Mouse (Mus musculus): ENCODE data around the gene Rsph3b. TPM values are rescaled to one million over a fixed set of nuclear protein-coding genes. Genes with fewer than 3 reads are reported as not detected.

Gene Rsph3b
- 46.7 and 48.1 TPM in 2 replicates for polyA plus RNA-seq (2015; fragmentation: Nextera tagmentation; extraction: Ambion mirVana)

GRCm38 (mm10) chr17:6947984-6948768 is at the start of gene Rsph3b:
Gene Rsph3b (minus strand): TSS chr17:6948682.

GRCm38 (mm10) chr17:6978287-6979248 is 30.1 kb upstream of the Rsph3b start, which contains the start of gene Gm49721:
Gene Gm49721 (plus strand): TSS chr17:6978904.

GRCm38 (mm10) chr17:6970334-6970733 is 21.9 kb upstream of the Rsph3b start, which contains the start of gene Rnaset2b:
Gene Rnaset2b (plus strand): TSS chr17:6970634.

GRCm38 (mm10) chr17:6960776-6961175 is 12.3 kb upstream of the Rsph3b start, which contains the start of gene Tagap1:
Gene Tagap1 (minus strand): TSS chr17:6961156.

Small RNAs within 50 kb of the gene (microRNA-seq; reads per million reads assigned to microRNA genes)
- gene Mir692-1, result 0 reads per million in 2 experiments

Other genes with a start within 250 kb of the Rsph3b start
- gene Ezr, start 165.9 kb downstream of the Rsph3b start, polyA plus RNA-seq (2015; fragmentation: Nextera tagmentation; extraction: Ambion mirVana), result 7.9 and 13.1 TPM in 2 replicates
- 20.8 and 22.7 TPM in 2 replicates for gene Tagap1, start 12.5 kb upstream of the Rsph3b start, polyA plus RNA-seq (2015; fragmentation: Nextera tagmentation; extraction: Ambion mirVana)
- gene Rnaset2b, start 22.0 kb upstream of the Rsph3b start, polyA plus RNA-seq (2015; fragmentation: Nextera tagmentation; extraction: Ambion mirVana), result 204 and 214 TPM in 2 replicates
- gene Gm49721, start 30.2 kb upstream of the Rsph3b start, polyA plus RNA-seq (2015; fragmentation: Nextera tagmentation; extraction: Ambion mirVana), result 0.06 TPM in 1 of 2 replicates, not detected in the other
- gene Gm1604a, start 76.9 kb upstream of the Rsph3b start, polyA plus RNA-seq (2015; fragmentation: Nextera tagmentation; extraction: Ambion mirVana), result not detected in 2 replicates
- gene Rps6ka2, start 221.4 kb upstream of the Rsph3b start, polyA plus RNA-seq (2015; fragmentation: Nextera tagmentation; extraction: Ambion mirVana), result 6.3 and 8.6 TPM in 2 replicates

All from skeletal muscle tissue, postnatal 0 days (tissue).